Mouse (Mus musculus) myocyte (in vitro differentiated cells): ENCODE measurements around the gene Serpina3a. TPM values are rescaled to one million over a fixed set of nuclear protein-coding genes. Genes with fewer than 3 reads are reported as not detected.

Experiments
- H3K27me3 ChIP-seq: one replicate; pipeline ENCODE4 v1.6.1; 2011; ENCODE audit not compliant: control insufficient read depth, insufficient read depth, insufficient read length
- H3K36me3 ChIP-seq: one replicate; pipeline ENCODE4 v1.6.1; 2011; ENCODE audit not compliant: control insufficient read depth, insufficient read depth
- H3K4me2 ChIP-seq: one replicate; pipeline ENCODE4 v1.6.1; 2011; ENCODE audit warnings: low read depth, control low read depth
- H3K4me3 ChIP-seq: one replicate; pipeline ENCODE4 v1.5.1; 2011; ENCODE audit warnings: mild to moderate bottlenecking, control low read depth, moderate library complexity
- H3K79me2 ChIP-seq: one replicate; pipeline ENCODE4 v1.6.1; 2011; ENCODE audit not compliant: control insufficient read depth, insufficient read depth
- H3ac ChIP-seq: one replicate; pipeline ENCODE4 v1.6.1; 2011; ENCODE audit not compliant: control insufficient read depth, insufficient read length
- CEBPB ChIP-seq: IDR thresholded peaks from 2 replicates; pipeline ENCODE4 v1.6.1; 2011; ENCODE audit warnings: mild to moderate bottlenecking, moderate library complexity; ENCODE audit not compliant: poor library complexity, insufficient read depth, severe bottlenecking
- E2F4 ChIP-seq: IDR thresholded peaks from one replicate; pipeline ENCODE4 v1.6.1; 2011; ENCODE audit warnings: mild to moderate bottlenecking, control low read depth, moderate library complexity; ENCODE audit not compliant: insufficient read depth
- MAX ChIP-seq: IDR thresholded peaks from one replicate; pipeline ENCODE4 v1.6.1; 2011; ENCODE audit warnings: low read depth, mild to moderate bottlenecking, control low read depth
- MYOD1 ChIP-seq, 3 experiments: IDR thresholded peaks; one replicate each; pipeline ENCODE4 v1.6.1; 2011; ENCODE audit warnings: control low read depth in 2 of 3, low read depth in 2 of 3, mild to moderate bottlenecking in 2 of 3, moderate library complexity in 1 of 3; ENCODE audit not compliant: insufficient read length in 2 of 3, control insufficient read depth in 1 of 3
- MYOG ChIP-seq, 3 experiments: IDR thresholded peaks; one replicate each; pipeline ENCODE4 v1.6.1; 2011; ENCODE audit warnings: control low read depth in 2 of 3, low read depth in 2 of 3, mild to moderate bottlenecking in 2 of 3; ENCODE audit not compliant: insufficient read length in 2 of 3, control insufficient read depth in 1 of 3, insufficient read depth in 1 of 3
- POLR2A ChIP-seq: IDR thresholded peaks from one replicate; pipeline ENCODE4 v1.6.1; 2011; ENCODE audit warnings: low read depth, mild to moderate bottlenecking, control low read depth, moderate library complexity; ENCODE audit not compliant: insufficient read length
- POLR2AphosphoS2 ChIP-seq: IDR thresholded peaks from one replicate; pipeline ENCODE4 v1.6.1; 2011; ENCODE audit warnings: low read depth, control low read depth; ENCODE audit not compliant: insufficient read length
- REST ChIP-seq: IDR thresholded peaks from one replicate; pipeline ENCODE4 v1.6.1; 2011; ENCODE audit warnings: mild to moderate bottlenecking, control low read depth, moderate library complexity; ENCODE audit not compliant: insufficient read depth, insufficient read length
- SRF ChIP-seq: IDR thresholded peaks from one replicate; pipeline ENCODE4 v1.6.1; 2011; ENCODE audit warnings: low read depth; ENCODE audit not compliant: control insufficient read depth, insufficient read length
- TCF12 ChIP-seq: IDR thresholded peaks from one replicate; pipeline ENCODE4 v1.6.1; 2011; ENCODE audit warnings: mild to moderate bottlenecking, control low read depth; ENCODE audit not compliant: poor library complexity, insufficient read depth, severe bottlenecking
- TCF3 ChIP-seq: IDR thresholded peaks from one replicate; pipeline ENCODE4 v1.6.1; 2011; ENCODE audit warnings: low read depth, control low read depth; ENCODE audit not compliant: insufficient read length
- USF1 ChIP-seq: IDR thresholded peaks from one replicate; pipeline ENCODE4 v1.6.1; 2011; ENCODE audit warnings: low read depth, mild to moderate bottlenecking, control low read depth, moderate library complexity
- polyA plus RNA-seq: library from polyadenylated mRNA; unstranded; fragments of >200 nt; fragmentation: generic; extraction: Trizol; gene quantifications from one replicate; pipeline ENCODE4 v1.2.1, GENCODE M21; 2012; ENCODE audit warnings: missing spikeins

Serpina3a gene
- polyA plus RNA-seq, 1 experiment: not detected

GRCm38 (mm10) chr12:104140543-104141103 is 28.1 kb downstream of the Serpina3a start:
- Histone ChIP-seq H3K27me3 (no peaks in the 10 kb centered on the region), H3K4me3 (no peak overlapping the region), H3ac (no peak overlapping the region), H3K4me2 (no peak overlapping the region), H3K79me2 (no peaks in the 10 kb centered on the region), H3K36me3 (no peaks in the 10 kb centered on the region)
- no peak for TF ChIP-seq MAX
- no peak for TF ChIP-seq POLR2A
- TF ChIP-seq MYOG (IDR thresholded peaks at IDR 0.05; ENCODE audit: control insufficient read depth in 1 of 3, insufficient read depth in 1 of 3, insufficient read length in 2 of 3, low read depth in 2 of 3): no peak
- no peak for TF ChIP-seq E2F4
- no peak for TF ChIP-seq TCF12
- no peak for TF ChIP-seq MYOD1 (IDR thresholded peaks at IDR 0.05; ENCODE audit: control insufficient read depth in 1 of 3, insufficient read length in 2 of 3, low read depth in 2 of 3)
- TF ChIP-seq SRF: no peak
- TF ChIP-seq CEBPB: no peak
- no peak for TF ChIP-seq POLR2AphosphoS2
- TF ChIP-seq REST: no peak
- no peak for TF ChIP-seq USF1
- TF ChIP-seq TCF3: no peak

GRCm38 (mm10) chr12:104141506-104141905 is 29.0 kb downstream of the Serpina3a start:
- no peaks in the 10 kb centered on the region for H3K27me3 ChIP-seq
- H3K4me3 ChIP-seq: no peak overlapping the region
- no peaks in the 10 kb centered on the region for H3K36me3 ChIP-seq
- no peak overlapping the region for H3K4me2 ChIP-seq
- TF ChIP-seq TCF3 (no peak), POLR2AphosphoS2 (no peak), POLR2A (no peak), TCF12 (no peak), REST (no peak), MYOG (IDR thresholded peaks at IDR 0.05; ENCODE audit: control insufficient read depth in 1 of 3, insufficient read depth in 1 of 3, insufficient read length in 2 of 3, low read depth in 2 of 3) (no peak), E2F4 (no peak), MYOD1 (IDR thresholded peaks at IDR 0.05; ENCODE audit: control insufficient read depth in 1 of 3, insufficient read length in 2 of 3, low read depth in 2 of 3) (no peak), MAX (no peak), CEBPB (no peak), SRF (no peak), USF1 (no peak)
- H3ac ChIP-seq: no peak overlapping the region
- no peaks in the 10 kb centered on the region for H3K79me2 ChIP-seq

- H3ac ChIP-seq: no peak overlapping the region
- no peaks in the 10 kb centered on the region for H3K79me2 ChIP-seq
- TF ChIP-seq REST: no peak
- no peak for TF ChIP-seq E2F4
- TF ChIP-seq POLR2A: no peak
- no peak for TF ChIP-seq TCF3
- TF ChIP-seq MAX: no peak
- TF ChIP-seq CEBPB: no peak
- no peak for TF ChIP-seq TCF12
- no peak for TF ChIP-seq MYOD1 (IDR thresholded peaks at IDR 0.05; ENCODE audit: control insufficient read depth in 1 of 3, insufficient read length in 2 of 3, low read depth in 2 of 3)
- TF ChIP-seq POLR2AphosphoS2: no peak
- TF ChIP-seq SRF: no peak
- TF ChIP-seq MYOG (IDR thresholded peaks at IDR 0.05; ENCODE audit: control insufficient read depth in 1 of 3, insufficient read depth in 1 of 3, insufficient read length in 2 of 3, low read depth in 2 of 3): no peak
- TF ChIP-seq USF1: no peak
- no peaks in the 10 kb centered on the region for H3K36me3 ChIP-seq
- no peak overlapping the region for H3K4me2 ChIP-seq
- H3K27me3 ChIP-seq: no peaks in the 10 kb centered on the region
- H3K4me3 ChIP-seq: no peak overlapping the region
Measured at GRCm38 (mm10) chr12:104142427-104142826, 29.9 kb downstream of the Serpina3a start.

DNA sequence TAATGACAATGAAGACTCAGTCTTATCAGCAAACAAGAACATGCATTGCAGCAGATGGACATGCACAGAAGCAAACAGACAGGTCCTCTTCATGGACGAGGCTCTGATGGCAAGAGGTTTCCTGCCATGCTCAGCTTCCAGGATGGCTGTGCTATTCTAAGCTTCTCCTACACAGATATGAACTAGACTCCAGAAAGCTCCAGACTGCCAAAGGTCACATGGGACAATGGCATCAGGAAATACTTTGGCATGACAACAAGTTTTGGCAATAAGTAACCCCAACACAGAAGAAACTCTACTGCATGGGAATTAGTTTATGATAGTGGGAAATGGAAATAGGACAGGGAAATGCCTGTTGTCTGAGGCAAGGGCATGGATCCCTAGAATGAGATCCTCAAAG is 30.8 kb downstream of the Serpina3a start:
- TF ChIP-seq MAX (no peak), MYOG (IDR thresholded peaks at IDR 0.05; ENCODE audit: control insufficient read depth in 1 of 3, insufficient read depth in 1 of 3, insufficient read length in 2 of 3, low read depth in 2 of 3) (no peak), E2F4 (no peak), MYOD1 (IDR thresholded peaks at IDR 0.05; ENCODE audit: control insufficient read depth in 1 of 3, insufficient read length in 2 of 3, low read depth in 2 of 3) (no peak), USF1 (no peak), CEBPB (no peak), TCF3 (no peak), SRF (no peak), TCF12 (no peak), POLR2AphosphoS2 (no peak), REST (no peak), POLR2A (no peak)
- H3K79me2 ChIP-seq: no peaks in the 10 kb centered on the region
- no peak overlapping the region for H3K4me3 ChIP-seq
- H3K4me2 ChIP-seq: no peak overlapping the region
- H3K27me3 ChIP-seq: no peaks in the 10 kb centered on the region
- no peak overlapping the region for H3ac ChIP-seq
- no peaks in the 10 kb centered on the region for H3K36me3 ChIP-seq

DNA sequence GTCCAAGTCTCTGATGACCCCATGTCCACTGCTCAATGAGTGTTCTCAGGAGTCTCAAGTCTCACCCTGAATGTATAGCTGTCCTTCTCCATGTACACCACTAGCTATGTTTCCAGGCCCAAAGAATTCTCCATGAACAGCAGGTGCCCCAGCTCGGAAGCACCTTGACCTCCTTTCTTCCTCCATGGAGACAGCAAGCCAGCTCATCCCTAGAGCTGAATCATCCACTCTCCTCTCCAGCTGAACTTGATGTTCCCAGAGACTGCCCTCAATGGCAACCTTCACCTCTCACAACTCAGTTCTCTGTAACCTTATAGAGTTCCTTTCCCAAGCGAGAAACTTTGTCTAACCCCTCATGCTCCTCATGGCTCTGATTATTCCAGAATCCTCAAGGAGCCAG is 33.0 kb downstream of the Serpina3a start:
- Histone ChIP-seq H3K79me2 (no peaks in the 10 kb centered on the region), H3K4me2 (no peak overlapping the region), H3K36me3 (no peaks in the 10 kb centered on the region), H3K4me3 (no peak overlapping the region), H3ac (no peak overlapping the region), H3K27me3 (no peaks in the 10 kb centered on the region)
- TF ChIP-seq TCF12: no peak
- no peak for TF ChIP-seq SRF
- TF ChIP-seq MAX: no peak
- TF ChIP-seq TCF3: no peak
- TF ChIP-seq MYOD1 (IDR thresholded peaks at IDR 0.05; ENCODE audit: control insufficient read depth in 1 of 3, insufficient read length in 2 of 3, low read depth in 2 of 3): no peak
- no peak for TF ChIP-seq MYOG (IDR thresholded peaks at IDR 0.05; ENCODE audit: control insufficient read depth in 1 of 3, insufficient read depth in 1 of 3, insufficient read length in 2 of 3, low read depth in 2 of 3)
- TF ChIP-seq USF1: no peak
- TF ChIP-seq POLR2AphosphoS2: no peak
- no peak for TF ChIP-seq CEBPB
- TF ChIP-seq POLR2A: no peak
- TF ChIP-seq E2F4: no peak
- no peak for TF ChIP-seq REST
